Mouse (Mus musculus) adipocyte (in vitro differentiated cells): ENCODE results near the gene Nfyc.
A peak's percentile ranks its signal among the peaks of the same experiment; 100 is the strongest.

ENCODE experiments used
- DNase-seq: peaks from one replicate; pipeline ENCODE4 v3.0.0-alpha.2; 2016; ENCODE audit warnings: low spot score

The Nfyc gene

GRCm38 (mm10) chr4:120747941-120748866 lies 83.2 kb downstream of the Nfyc start, which contains the start of gene Kcnq4:
Gene Kcnq4, minus strand, starts transcription at chr4:120748612.
- DNase-seq = no peak

GRCm38 (mm10) chr4:120747243-120747792 lies 84.1 kb downstream of the Nfyc start:
- no peak for DNase-seq

GRCm38 (mm10) chr4:120746552-120747150 lies 84.7 kb downstream of the Nfyc start:
- DNase-seq = no peak

GRCm38 (mm10) chr4:120745731-120746551 lies 85.4 kb downstream of the Nfyc start:
- no peak for DNase-seq

GRCm38 (mm10) chr4:120743636-120744035 lies 87.7 kb downstream of the Nfyc start:
- DNase-seq = peak; percentile 50

GRCm38 (mm10) chr4:120741303-120741702 lies 90.1 kb downstream of the Nfyc start:
- DNase-seq = peak; percentile 56

- DNase-seq = no peak
Observed at GRCm38 (mm10) chr4:120734012-120734622, 97.3 kb downstream of the Nfyc start.

GRCm38 (mm10) chr4:120732737-120733136 lies 98.6 kb downstream of the Nfyc start:
- DNase-seq = no peak

GRCm38 (mm10) chr4:120731030-120731644 lies 100.2 kb downstream of the Nfyc start:
- DNase-seq = no peak

- DNase-seq = no peak
Observed at GRCm38 (mm10) chr4:120730574-120730973, 100.8 kb downstream of the Nfyc start.

- peak; percentile 56 for DNase-seq
Observed at GRCm38 (mm10) chr4:120730146-120730545, 101.2 kb downstream of the Nfyc start.

- DNase-seq = no peak
Observed at GRCm38 (mm10) chr4:120729441-120729840, 101.9 kb downstream of the Nfyc start.

GRCm38 (mm10) chr4:120727842-120728241 lies 103.5 kb downstream of the Nfyc start:
- no peak for DNase-seq

- DNase-seq = peak; percentile 92
Observed at GRCm38 (mm10) chr4:120726174-120726573, 105.2 kb downstream of the Nfyc start.

- DNase-seq = peak; percentile 90
Observed at GRCm38 (mm10) chr4:120725516-120726090, 105.8 kb downstream of the Nfyc start.

- DNase-seq = no peak
Observed at GRCm38 (mm10) chr4:120721574-120721973, 109.8 kb downstream of the Nfyc start.

GRCm38 (mm10) chr4:120719152-120719551 lies 112.2 kb downstream of the Nfyc start:
- DNase-seq = no peak

GRCm38 (mm10) chr4:120717591-120717990 lies 113.8 kb downstream of the Nfyc start:
- DNase-seq = no peak

- no peak for DNase-seq
Observed at GRCm38 (mm10) chr4:120716765-120717164, 114.6 kb downstream of the Nfyc start.

- DNase-seq = no peak
Observed at GRCm38 (mm10) chr4:120716141-120716571, 115.2 kb downstream of the Nfyc start.
